In genomic region chr2:104583032-104583431, GRCm38 (mm10) we compare ENCODE assay signal across 23 mouse cellular contexts.
"Had no signal": no experiment of that assay in that cellular context is flagged by ENCODE, and none has a peak within 500 bp of the region (broad histone marks: within the 10 kb centered on the region; RNA-seq: fewer than 3 reads in every experiment).

No protein-coding gene starts in this region.

- DNase-seq: forebrain, postnatal 0 days; gastrocnemius, postnatal 14 days; heart, adult 18-20 months; heart, postnatal 10 days; heart, postnatal 4 days; kidney, adult 18-20 months; kidney, adult 8-10 months; kidney, postnatal 10 days; kidney, postnatal 25 days; kidney, postnatal 4 days had no signal

- H3K36me3 ChIP-seq: heart, embryonic 10.5 days; heart, embryonic 12.5 days; hindbrain, embryonic 10.5 days; hindbrain, embryonic 12.5 days; intestine, embryonic 15.5 days; limb, embryonic 10.5 days; limb, embryonic 12.5 days had no signal

- ATAC-seq: forebrain, postnatal 0 days; hindbrain, embryonic 16.5 days; inflammation-experienced regulatory T-cells, adult 6 months; intestine, embryonic 15.5 days; intestine, postnatal 0 days had no signal

- H3K27me3 ChIP-seq: heart, embryonic 12.5 days; hindbrain, embryonic 12.5 days; intestine, embryonic 15.5 days; limb, embryonic 12.5 days had no signal

- H3K27ac ChIP-seq: heart, embryonic 10.5 days; hindbrain, embryonic 10.5 days; hindbrain, embryonic 12.5 days; hindbrain, embryonic 14.5 days; intestine, embryonic 15.5 days; layer of hippocampus, adult 2 months; left cerebral cortex, adult 2 months; limb, embryonic 10.5 days; limb, embryonic 12.5 days had no signal

- H3K4me3 ChIP-seq: heart, embryonic 10.5 days; heart, embryonic 12.5 days; hindbrain, embryonic 10.5 days; hindbrain, embryonic 12.5 days; intestine, embryonic 15.5 days; layer of hippocampus, adult 2 months; left cerebral cortex, adult 2 months; limb, embryonic 10.5 days; limb, embryonic 12.5 days had no signal

- H3K4me2 ChIP-seq: heart, embryonic 12.5 days; hindbrain, embryonic 12.5 days; hindbrain, embryonic 14.5 days; intestine, embryonic 15.5 days; limb, embryonic 12.5 days had no signal

- H3K9ac ChIP-seq: forebrain, postnatal 0 days; heart, embryonic 12.5 days; hindbrain, embryonic 12.5 days; hindbrain, embryonic 14.5 days; intestine, embryonic 15.5 days; limb, embryonic 12.5 days had no signal

- H3K9me3 ChIP-seq: heart, embryonic 10.5 days; heart, embryonic 12.5 days; hindbrain, embryonic 10.5 days; hindbrain, embryonic 12.5 days; intestine, embryonic 15.5 days; limb, embryonic 10.5 days; limb, embryonic 12.5 days had no signal

- H3K4me1 ChIP-seq: hindbrain, embryonic 10.5 days; hindbrain, embryonic 12.5 days; intestine, embryonic 15.5 days; limb, embryonic 10.5 days; limb, embryonic 12.5 days had no signal
